Mouse (Mus musculus): ENCODE results near the gene Ces1e.
A peak's percentile ranks its signal among the peaks of the same experiment; 100 is the strongest.

The Ces1e gene

GRCm38 (mm10) chr8:93176593-93176992 lies 52.8 kb downstream of the Ces1e start:
- peak; percentile 37 for DNase-seq (ENCODE audit: low read depth, low spot score)

GRCm38 (mm10) chr8:93174554-93174953 lies 54.9 kb downstream of the Ces1e start:
- no peak for DNase-seq (ENCODE audit: low read depth, low spot score)

GRCm38 (mm10) chr8:93171846-93172590 lies 57.4 kb downstream of the Ces1e start:
- DNase-seq (ENCODE audit: low read depth, low spot score) = no peak

GRCm38 (mm10) chr8:93163363-93163762 lies 66.1 kb downstream of the Ces1e start:
- no peak for DNase-seq (ENCODE audit: low read depth, low spot score)

- no peak for DNase-seq (ENCODE audit: low read depth, low spot score)
These were observed 78.0 kb downstream of the Ces1e start for GRCm38 (mm10) chr8:93151401-93151800.

Data from R1 (cell line).